Mouse (Mus musculus) bone marrow, adult 2 months (tissue): Measurements from ENCODE around the gene Hsdl2. TPM values are rescaled to one million over a fixed set of nuclear protein-coding genes. Genes with fewer than 3 reads are reported as not detected.

Source experiments
- H3K27ac ChIP-seq: fragments of 200-500 bp; 2 replicates; pipeline ENCODE4 v1.5.1; 2012; ENCODE audit warnings: low read depth, mild to moderate bottlenecking, control low read depth, inconsistent platforms, low read length; ENCODE audit not compliant: control insufficient read depth, poor library complexity, insufficient read depth
- H3K4me1 ChIP-seq: fragments of 200-500 bp; 2 replicates; pipeline ENCODE4 v1.6.1; 2011; ENCODE audit warnings: low read length; ENCODE audit not compliant: control insufficient read depth, insufficient read depth
- H3K4me3 ChIP-seq: fragments of 200-500 bp; replicated peaks from 2 replicates; pipeline ENCODE3; 2011; ENCODE audit warnings: mild to moderate bottlenecking, low read depth, low read length, control low read depth; ENCODE audit not compliant: control insufficient read depth
- CTCF ChIP-seq: fragments of 200-500 bp; IDR thresholded peaks from 2 replicates; pipeline ENCODE4 v1.5.1; 2011; ENCODE audit warnings: low read length, control low read depth; ENCODE audit not compliant: control insufficient read depth, insufficient read depth
- POLR2A ChIP-seq: fragments of 200-500 bp; IDR thresholded peaks from 2 replicates; pipeline ENCODE4 v1.6.1; 2011; ENCODE audit warnings: low read depth, mild to moderate bottlenecking, control low read depth, low read length, borderline replicate concordance; ENCODE audit not compliant: control insufficient read depth
- WGBS: fragments of 180-500 bp; shearing (Covaris S2); methylation state at CpG from one replicate; pipeline ENCODE4 v1.1.7; 2018; 5-methylcytosine and 5-hydroxymethylcytosine counted together
- polyA plus RNA-seq: library from polyadenylated mRNA; stranded (reverse); fragments of >200 nt; gene quantifications from 2 replicates; pipeline ENCODE4 v1.2.4, GENCODE M21; 2011; ENCODE audit warnings: low replicate concordance; ENCODE audit not compliant: missing spikeins, insufficient read depth, insufficient read length

Hsdl2 gene
- 7.7 and 15.2 TPM in 2 replicates for polyA plus RNA-seq

GRCm38 (mm10) chr4:59581314-59582185 is at the start of gene Hsdl2:
Hsdl2 (plus strand) TSS chr4:59581563.
- Histone ChIP-seq H3K4me3 (peak within 1 kb of the TSS; percentile 87), H3K27ac (peak within 1 kb of the TSS; percentile 77), H3K4me1 (no peaks in the 10 kb centered on the region; the same call in 1 of the 2 replicates)
- TF ChIP-seq POLR2A = peak; percentile 66
- no peak for TF ChIP-seq CTCF
- under 1% methylated on average over 61 of the region's 61 CpGs for WGBS

- H3K4me3 ChIP-seq = no peak overlapping the region
- no peak overlapping the region for H3K27ac ChIP-seq
- WGBS = 31% methylated on average over 2 of the region's 2 CpGs
- H3K4me1 ChIP-seq = peaks cover 7% of the 10 kb centered on the region; the same call in 1 of the 2 replicates
- TF ChIP-seq CTCF (no peak), POLR2A (no peak)
These were observed 48.1 kb upstream of the Hsdl2 start for GRCm38 (mm10) chr4:59533268-59533667.

GRCm38 (mm10) chr4:59535624-59536023 is 45.7 kb upstream of the Hsdl2 start:
- Histone ChIP-seq H3K4me1 (peaks cover 7% of the 10 kb centered on the region; the same call in 1 of the 2 replicates), H3K27ac (no peak overlapping the region), H3K4me3 (no peak overlapping the region)
- TF ChIP-seq CTCF = no peak
- no peak for TF ChIP-seq POLR2A

- no peak overlapping the region for H3K4me3 ChIP-seq
- peaks cover 6% of the 10 kb centered on the region; the same call in 1 of the 2 replicates for H3K4me1 ChIP-seq
- TF ChIP-seq POLR2A (no peak), CTCF (no peak)
- WGBS = 69% methylated on average over 1 of the region's 1 CpGs
- H3K27ac ChIP-seq = no peak overlapping the region
These were observed 45.1 kb upstream of the Hsdl2 start for GRCm38 (mm10) chr4:59536281-59536680.

GRCm38 (mm10) chr4:59543006-59543405 is 38.4 kb upstream of the Hsdl2 start:
- no peak for TF ChIP-seq CTCF
- no peak for TF ChIP-seq POLR2A
- no peaks in the 10 kb centered on the region; the same call in 1 of the 2 replicates for H3K4me1 ChIP-seq
- no peak overlapping the region for H3K4me3 ChIP-seq
- H3K27ac ChIP-seq = no peak overlapping the region

GRCm38 (mm10) chr4:59544654-59545053 is 36.7 kb upstream of the Hsdl2 start:
- WGBS = 20% methylated on average over 2 of the region's 2 CpGs
- no peaks in the 10 kb centered on the region; the same call in 1 of the 2 replicates for H3K4me1 ChIP-seq
- no peak overlapping the region for H3K4me3 ChIP-seq
- no peak overlapping the region for H3K27ac ChIP-seq
- TF ChIP-seq POLR2A (no peak), CTCF (no peak)

- WGBS = 7% methylated on average over 7 of the region's 7 CpGs
- Histone ChIP-seq H3K4me1 (no peaks in the 10 kb centered on the region; the same call in 1 of the 2 replicates), H3K27ac (no peak overlapping the region), H3K4me3 (peak overlapping the region; percentile 49)
- TF ChIP-seq POLR2A (no peak), CTCF (no peak)
These were observed 34.9 kb upstream of the Hsdl2 start for GRCm38 (mm10) chr4:59546285-59547071.
